Mouse (Mus musculus) liver, postnatal 0 days (tissue): ENCODE measurements around the gene Taar5. TPM values are rescaled to one million over a fixed set of nuclear protein-coding genes. Genes with fewer than 3 reads are reported as not detected.

ENCODE experiments used
- ATAC-seq: fragments of 200-750 bp; cut with Nextera tagmentation; 2 replicates; pipeline ENCODE4 v1.8.0; 2017; ENCODE audit warnings: mild to moderate bottlenecking, moderate library complexity
- DNase-seq: peaks from one replicate; pipeline ENCODE4 v3.0.0-alpha.2; 2016
- H3K27ac ChIP-seq: fragments of 300-500 bp; sonication (generic); 2 replicates; pipeline ENCODE4 v1.5.1; 2014; ENCODE audit warnings: antibody characterized with exemption, moderate library complexity, mild to moderate bottlenecking, low read depth
- H3K27me3 ChIP-seq: fragments of 300-500 bp; sonication (generic); 2 replicates; pipeline ENCODE4 v1.6.1; 2014; ENCODE audit warnings: low read length, control low read depth, mixed read lengths; ENCODE audit not compliant: insufficient read depth
- H3K36me3 ChIP-seq: fragments of 300-500 bp; sonication (generic); replicated peaks from 2 replicates; pipeline ENCODE4 v1.6.1; 2014; ENCODE audit warnings: mild to moderate bottlenecking, control low read depth, low read length, moderate library complexity, mixed read lengths; ENCODE audit not compliant: insufficient read depth
- H3K4me1 ChIP-seq: fragments of 300-500 bp; sonication (generic); 2 replicates; pipeline ENCODE4 v1.6.1; 2014; ENCODE audit warnings: antibody characterized with exemption, mild to moderate bottlenecking, control low read depth; ENCODE audit not compliant: insufficient read depth
- H3K4me2 ChIP-seq: fragments of 300-500 bp; sonication (generic); 2 replicates; pipeline ENCODE4 v1.6.1; 2014; ENCODE audit warnings: low read depth, mild to moderate bottlenecking, low read length, moderate library complexity, mixed read lengths
- H3K4me3 ChIP-seq: fragments of 300-500 bp; sonication (generic); 2 replicates; pipeline ENCODE4 v1.5.1; 2014; ENCODE audit warnings: low read depth, low read length
- H3K9ac ChIP-seq: fragments of 300-500 bp; sonication (generic); replicated peaks from 2 replicates; pipeline ENCODE4 v1.6.1; 2014; ENCODE audit warnings: mild to moderate bottlenecking, moderate library complexity
- H3K9me3 ChIP-seq: fragments of 300-500 bp; sonication (generic); 2 replicates; pipeline ENCODE4 v1.6.1; 2016; ENCODE audit warnings: mild to moderate bottlenecking, control low read depth, low read length, mixed read lengths
- CTCF ChIP-seq: sonication (generic); IDR thresholded peaks from 2 replicates; pipeline ENCODE4 v1.5.1; 2016; ENCODE audit warnings: antibody characterized with exemption, low read depth
- EP300 ChIP-seq: IDR thresholded peaks from 2 replicates; pipeline ENCODE4 v1.6.1; 2016; ENCODE audit warnings: antibody characterized with exemption, low read depth, mild to moderate bottlenecking
- WGBS: fragments of 180-500 bp; shearing (Covaris S2); extraction: QIAGEN DNeasy Blood & Tissue Kit; methylation state at CpG from one replicate; pipeline ENCODE4 v1.1.7; 2014; ENCODE audit not compliant: insufficient replicate concordance; 5-methylcytosine and 5-hydroxymethylcytosine counted together
- polyA plus RNA-seq: library from polyadenylated mRNA; unstranded; fragments of >200 nt; fragmentation: Nextera tagmentation; extraction: Ambion mirVana; gene quantifications from 2 replicates; pipeline ENCODE4 v1.2.1, GENCODE M21; 2015

Taar5 gene
- polyA plus RNA-seq, 1 experiment from 2014 or later, result not detected

DNA sequence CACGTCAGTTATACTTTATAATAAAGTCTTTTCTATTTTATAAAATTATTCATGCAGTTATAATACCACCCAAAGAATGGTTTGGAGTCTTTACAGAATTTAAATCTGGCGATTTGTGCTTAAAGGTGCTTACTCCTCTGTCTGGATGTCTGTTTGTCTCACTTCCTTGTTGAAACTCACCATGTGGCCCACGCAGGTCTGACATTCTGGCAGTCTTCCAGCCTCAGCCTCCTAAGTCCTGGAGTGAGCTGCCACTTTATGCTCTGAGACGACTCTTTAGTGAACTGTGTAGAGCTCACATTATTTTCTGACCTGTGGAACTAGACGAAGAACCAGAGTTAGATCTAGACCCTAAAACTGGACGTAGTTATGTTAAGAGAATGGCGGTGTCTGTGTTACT is 22.5 kb upstream of the Taar5 start:
- DNase-seq, result no peak
- Histone ChIP-seq H3K9ac (no peak overlapping the region), H3K27ac (no peak overlapping the region), H3K4me1 (no peaks in the 10 kb centered on the region), H3K4me2 (no peak overlapping the region), H3K4me3 (no peak overlapping the region), H3K9me3 (no peaks in the 10 kb centered on the region), H3K27me3 (no peaks in the 10 kb centered on the region), H3K36me3 (no peaks in the 10 kb centered on the region)
- 56% methylated on average over 7 of the region's 7 CpGs for WGBS
- TF ChIP-seq CTCF (no peak), EP300 (no peak)
- no peak for ATAC-seq

DNA sequence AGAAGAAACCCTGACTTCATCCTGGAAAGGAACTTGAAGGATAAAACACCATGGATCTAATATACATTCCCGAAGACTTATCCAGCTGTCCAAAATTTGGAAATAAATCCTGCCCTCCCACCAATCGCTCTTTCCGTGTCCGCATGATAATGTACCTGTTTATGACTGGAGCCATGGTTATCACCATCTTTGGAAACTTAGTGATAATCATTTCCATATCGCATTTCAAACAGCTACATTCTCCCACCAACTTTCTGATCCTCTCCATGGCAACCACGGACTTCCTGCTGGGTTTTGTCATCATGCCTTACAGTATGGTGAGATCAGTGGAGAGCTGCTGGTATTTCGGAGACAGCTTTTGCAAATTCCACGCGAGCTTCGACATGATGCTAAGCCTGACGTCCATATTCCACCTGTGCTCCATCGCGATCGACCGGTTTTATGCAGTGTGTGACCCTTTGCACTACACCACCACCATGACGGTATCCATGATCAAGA is 20.9 kb upstream of the Taar5 start, which contains the start of gene Taar3:
Gene Taar3 (plus strand): TSS at position 51 of the 498 bp plus-strand sequence.
- no peaks in the 10 kb centered on the region for H3K4me1 ChIP-seq
- no peaks in the 10 kb centered on the region for H3K9me3 ChIP-seq
- DNase-seq (no peak), ATAC-seq (no peak)
- no peak within 1 kb of the TSS for H3K4me2 ChIP-seq
- WGBS, result 87% methylated on average over 16 of the region's 16 CpGs
- H3K36me3 ChIP-seq, result no peaks in the 10 kb centered on the region
- no peak within 1 kb of the TSS for H3K9ac ChIP-seq
- no peak for TF ChIP-seq EP300
- no peak for TF ChIP-seq CTCF
- no peak within 1 kb of the TSS for H3K4me3 ChIP-seq
- no peak within 1 kb of the TSS for H3K27ac ChIP-seq
- H3K27me3 ChIP-seq, result no peaks in the 10 kb centered on the region

DNA sequence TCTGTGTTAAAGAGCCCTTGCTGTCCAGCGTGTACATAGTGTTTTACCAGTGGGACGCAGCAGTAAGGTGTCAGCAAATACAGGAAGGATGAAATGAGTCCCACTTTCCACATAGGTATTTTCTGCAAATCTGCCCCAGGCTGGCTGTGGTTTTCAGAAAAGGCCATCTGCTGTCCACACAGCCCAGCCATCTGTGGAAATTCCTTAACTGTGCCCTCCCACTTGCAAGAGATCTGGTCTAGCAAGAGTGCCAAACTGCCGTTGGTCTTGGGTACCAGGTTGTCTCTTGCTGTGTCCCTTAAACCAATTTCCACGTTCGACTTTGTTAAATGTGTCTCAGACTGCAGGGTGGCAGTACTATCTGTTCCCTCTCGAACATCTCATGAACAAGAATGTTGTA is 18.8 kb upstream of the Taar5 start:
- no peak for DNase-seq

DNA sequence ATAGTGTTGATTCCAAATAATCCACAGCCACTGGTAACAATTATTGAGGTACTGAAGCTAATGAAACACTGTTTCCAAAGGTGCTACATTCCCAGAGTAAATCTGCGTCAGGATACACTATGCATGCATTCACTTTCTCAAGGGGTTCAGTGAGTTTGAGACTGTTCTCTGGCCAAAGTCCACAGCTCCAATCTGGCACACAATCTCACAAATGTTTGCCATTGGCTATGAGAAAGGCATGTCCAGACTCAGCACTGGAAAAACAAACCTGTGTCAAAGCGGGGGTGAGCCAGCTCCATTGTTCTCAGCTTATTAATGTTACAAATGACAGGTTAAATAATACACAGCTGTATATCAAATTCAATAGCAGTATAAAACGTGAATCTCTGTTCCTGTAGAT is 11.4 kb upstream of the Taar5 start:
- WGBS, result 59% methylated on average over 3 of the region's 3 CpGs
- Histone ChIP-seq H3K36me3 (no peaks in the 10 kb centered on the region), H3K4me3 (no peak overlapping the region), H3K9me3 (no peaks in the 10 kb centered on the region), H3K4me2 (no peak overlapping the region), H3K4me1 (0 out of 2 replicates have a peak, but pooled peaks cover 3% of the 10 kb centered on the region), H3K27me3 (no peaks in the 10 kb centered on the region), H3K9ac (no peak overlapping the region), H3K27ac (no peak overlapping the region)
- ATAC-seq, result no peak
- DNase-seq, result no peak
- TF ChIP-seq CTCF (no peak), EP300 (no peak)

More for the DNA sequence above, 18.8 kb upstream of the Taar5 start:
- ATAC-seq, result no peak
- TF ChIP-seq EP300, result no peak
- TF ChIP-seq CTCF, result no peak
- no peak overlapping the region for H3K4me3 ChIP-seq
- WGBS, result 74% methylated on average over 6 of the region's 6 CpGs
- H3K4me2 ChIP-seq, result no peak overlapping the region
- no peaks in the 10 kb centered on the region for H3K36me3 ChIP-seq
- H3K9me3 ChIP-seq, result no peaks in the 10 kb centered on the region
- no peaks in the 10 kb centered on the region for H3K27me3 ChIP-seq
- H3K4me1 ChIP-seq, result no peaks in the 10 kb centered on the region
- H3K9ac ChIP-seq, result no peak overlapping the region
- no peak overlapping the region for H3K27ac ChIP-seq

GRCm38 (mm10) chr10:23960444-23960915 is 10.0 kb upstream of the Taar5 start, which contains the start of gene Taar4:
Taar4 (plus strand) TSS chr10:23960494.
- Histone ChIP-seq H3K4me3 (no peak within 1 kb of the TSS), H3K4me1 (0 out of 2 replicates have a peak, but pooled peaks cover 3% of the 10 kb centered on the region), H3K27ac (no peak within 1 kb of the TSS), H3K27me3 (no peaks in the 10 kb centered on the region), H3K9me3 (no peaks in the 10 kb centered on the region), H3K9ac (no peak within 1 kb of the TSS), H3K36me3 (no peaks in the 10 kb centered on the region), H3K4me2 (no peak within 1 kb of the TSS)
- DNase-seq (no peak), ATAC-seq (no peak)
- WGBS, result 77% methylated on average over 13 of the region's 13 CpGs
- TF ChIP-seq CTCF (no peak), EP300 (no peak)

GRCm38 (mm10) chr10:23963444-23963843 is 7.1 kb upstream of the Taar5 start:
- Histone ChIP-seq H3K36me3 (no peaks in the 10 kb centered on the region), H3K9me3 (no peaks in the 10 kb centered on the region), H3K4me3 (no peak overlapping the region), H3K4me1 (0 out of 2 replicates have a peak, but pooled peaks cover 3% of the 10 kb centered on the region), H3K27ac (no peak overlapping the region), H3K9ac (no peak overlapping the region), H3K27me3 (no peaks in the 10 kb centered on the region), H3K4me2 (no peak overlapping the region)
- DNase-seq (no peak), ATAC-seq (no peak)
- TF ChIP-seq EP300 (no peak), CTCF (no peak)
- 63% methylated on average over 3 of the region's 3 CpGs for WGBS
